12 mouse cellular contexts compared by ENCODE assay signal in the genomic region with DNA sequence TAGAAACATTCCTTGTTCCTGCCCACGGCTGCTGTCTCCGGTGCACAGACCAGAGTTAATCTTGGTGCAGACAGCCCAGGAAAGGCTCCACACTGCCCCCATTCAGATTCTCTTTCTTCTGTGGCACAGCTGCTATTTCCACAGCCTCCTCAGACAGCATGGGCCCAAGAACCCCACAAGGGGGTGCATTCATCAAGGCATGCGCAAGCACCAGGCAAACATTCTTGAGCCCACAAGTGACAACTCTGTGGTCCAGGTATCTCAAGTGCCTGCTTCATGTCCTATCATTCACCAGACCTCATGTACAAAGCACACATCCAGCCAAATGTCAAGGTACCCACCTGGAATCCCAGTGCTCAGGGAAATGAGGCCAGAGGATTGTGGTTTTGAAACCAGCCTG. TPM values are rescaled to one million over a fixed set of nuclear protein-coding genes. Genes with fewer than 3 reads are reported as not detected.
DNase-seq lines count a peak whose midpoint lies in the region; ATAC-seq and TF ChIP-seq lines count a peak whose summit lies in the region.
"Had no signal": no experiment of that assay in that cellular context is flagged by ENCODE, and none has a peak within 500 bp of the region (broad histone marks: within the 10 kb centered on the region; RNA-seq: fewer than 3 reads in every experiment).

No protein-coding gene starts in this region.

- no peak for DNase-seq in MEL (ENCODE audit: low read depth, low spot score)
- peak; percentile 28 for DNase-seq in embryonic facial prominence, embryonic 11.5 days (ENCODE audit: low spot score)
- peak; percentile 29 to 57 for DNase-seq in lung, postnatal 4 days
- no peak for DNase-seq in cerebellum, adult 2 months
- DNase-seq: adrenal gland, postnatal 25 days; cerebellum, postnatal 25 days; gastrocnemius, postnatal 14 days; liver, embryonic 13.5 days; thymus, adult 2 months had no signal

- H3K27me3 ChIP-seq in intestine, postnatal 0 days (replicated peaks; ENCODE audit: control insufficient read depth, insufficient read depth, low read length), result peaks cover 19% of the 10 kb centered on the region
- H3K27me3 ChIP-seq in intestine, embryonic 15.5 days (replicated peaks), result peaks cover 21% of the 10 kb centered on the region
- H3K27me3 ChIP-seq in MEL (ENCODE audit: control insufficient read depth in 1 of 2, insufficient read depth in 2 of 2, low read length in 2 of 2), result peaks cover 17 to 24% of the 10 kb centered on the region in 2 experiments
- peaks cover 4% of the 10 kb centered on the region for H3K27me3 ChIP-seq in embryonic facial prominence, embryonic 11.5 days (ENCODE audit: control insufficient read depth, insufficient read depth, low read length)
- H3K27me3 ChIP-seq in cerebellum, adult 2 months (ENCODE audit: control insufficient read depth, insufficient read depth, low read length), result peaks cover 5% of the 10 kb centered on the region; the same call in 1 of the 2 replicates

- no peak for ATAC-seq in intestine, postnatal 0 days
- no peak for ATAC-seq in intestine, embryonic 15.5 days
- no peak for ATAC-seq in embryonic facial prominence, embryonic 11.5 days (replicated peaks; ENCODE audit: insufficient number of reproducible peaks, low FRiP score, low TSS enrichment, low read depth)
- no peak for ATAC-seq in CD4-positive, CD25-positive, alpha-beta regulatory T cell, adult 4 months

- no peak; the same call in 1 of the 2 replicates for TF ChIP-seq RAD21 in MEL (IDR thresholded peaks at IDR 0.05; ENCODE audit: low read depth, low read length)

- no peaks in the 10 kb centered on the region for H3K9me3 ChIP-seq in intestine, postnatal 0 days (ENCODE audit: control insufficient read depth)
- no peaks in the 10 kb centered on the region for H3K9me3 ChIP-seq in intestine, embryonic 15.5 days
- no peaks in the 10 kb centered on the region for H3K9me3 ChIP-seq in MEL (replicated peaks; ENCODE audit: insufficient read depth, low read length)
- no peaks in the 10 kb centered on the region for H3K9me3 ChIP-seq in embryonic facial prominence, embryonic 11.5 days (replicated peaks; ENCODE audit: control insufficient read depth, low read length)
- H3K9me3 ChIP-seq: liver, embryonic 13.5 days had no signal

- no peaks in the 10 kb centered on the region for H3K36me3 ChIP-seq in intestine, postnatal 0 days (ENCODE audit: control insufficient read depth, insufficient read depth)
- H3K36me3 ChIP-seq in intestine, embryonic 15.5 days, result no peaks in the 10 kb centered on the region
- H3K36me3 ChIP-seq in MEL (ENCODE audit: control insufficient read depth in 1 of 2, insufficient read depth in 2 of 2, low read length in 2 of 2), result peaks cover 0 to 12% of the 10 kb centered on the region in 2 experiments; a peak in 2 of 4 replicates
- H3K36me3 ChIP-seq in embryonic facial prominence, embryonic 11.5 days (replicated peaks; ENCODE audit: control insufficient read depth, insufficient read depth, low read depth, low read length), result no peaks in the 10 kb centered on the region
- H3K36me3 ChIP-seq: liver, embryonic 13.5 days had no signal

- TF ChIP-seq CTCF in intestine, postnatal 0 days (IDR thresholded peaks at IDR 0.05; ENCODE audit: low read depth), result peak; percentile 51
- peak in 2 of 3 experiments; percentile 3 to 29; a peak in 2 of 6 replicates for TF ChIP-seq CTCF in MEL (IDR thresholded peaks at IDR 0.05 in 2 of 3, conservative IDR thresholded peaks at IDR 0.05 in 1 of 3; ENCODE audit: control insufficient read depth in 1 of 3, insufficient read depth in 1 of 3, low read depth in 2 of 3, low read length in 3 of 3, poor library complexity in 1 of 3, severe bottlenecking in 1 of 3)
- no peak for TF ChIP-seq CTCF in cerebellum, adult 2 months (IDR thresholded peaks at IDR 0.05; ENCODE audit: borderline replicate concordance, insufficient read depth, low read depth, low read length)

- no peak overlapping the region for H3K27ac ChIP-seq in intestine, postnatal 0 days (ENCODE audit: low read depth, low read length)
- no peak overlapping the region for H3K27ac ChIP-seq in intestine, embryonic 15.5 days
- H3K27ac ChIP-seq in MEL (ENCODE audit: control insufficient read depth, low read depth, low read length), result no peak overlapping the region
- no peak overlapping the region for H3K27ac ChIP-seq in embryonic facial prominence, embryonic 11.5 days (replicated peaks; ENCODE audit: low read depth, low read length)
- no peak overlapping the region for H3K27ac ChIP-seq in cerebellum, adult 2 months (ENCODE audit: insufficient read depth, low read length)
- H3K27ac ChIP-seq: liver, embryonic 13.5 days had no signal

- TF ChIP-seq EP300 in MEL (IDR thresholded peaks at IDR 0.05; ENCODE audit: low read depth in 1 of 2, low read length in 2 of 2), result no peak

- no peak for TF ChIP-seq POLR2A in MEL (IDR thresholded peaks at IDR 0.05; ENCODE audit: control insufficient read depth in 1 of 2, insufficient read depth in 1 of 2, low read depth in 1 of 2, low read length in 2 of 2, poor library complexity in 1 of 2)
- no peak for TF ChIP-seq POLR2A in cerebellum, adult 2 months (IDR thresholded peaks at IDR 0.05; ENCODE audit: borderline replicate concordance, insufficient read depth, low read length)

- H3K4me3 ChIP-seq in intestine, postnatal 0 days (ENCODE audit: low read depth, low read length), result no peak overlapping the region
- no peak overlapping the region for H3K4me3 ChIP-seq in intestine, embryonic 15.5 days (replicated peaks)
- H3K4me3 ChIP-seq in MEL (ENCODE audit: control insufficient read depth in 1 of 2, insufficient read depth in 1 of 2, low read depth in 2 of 2, low read length in 2 of 2), result no peak overlapping the region
- no peak overlapping the region for H3K4me3 ChIP-seq in embryonic facial prominence, embryonic 11.5 days (ENCODE audit: low read depth, low read length)
- H3K4me3 ChIP-seq in cerebellum, adult 2 months (replicated peaks; ENCODE audit: insufficient read depth, low read depth, low read length), result no peak overlapping the region
- H3K4me3 ChIP-seq: liver, embryonic 13.5 days had no signal

- no peaks in the 10 kb centered on the region for H3K79me2 ChIP-seq in MEL (ENCODE audit: control insufficient read depth, insufficient read depth, low read length, poor library complexity)

- 44% methylated on average over 3 of the region's 3 CpGs for WGBS in intestine, postnatal 0 days
- WGBS in intestine, embryonic 15.5 days, result 36% methylated on average over 3 of the region's 3 CpGs
- WGBS in embryonic facial prominence, embryonic 11.5 days, result 27% methylated on average over 3 of the region's 3 CpGs
- 56% methylated on average over 3 of the region's 3 CpGs for WGBS in cerebellum, adult 2 months

- H3K9ac ChIP-seq in intestine, postnatal 0 days (ENCODE audit: low read depth, low read length), result no peak overlapping the region
- H3K9ac ChIP-seq in intestine, embryonic 15.5 days, result no peak overlapping the region
- no peak overlapping the region for H3K9ac ChIP-seq in MEL (ENCODE audit: control insufficient read depth, low read depth, low read length, poor library complexity, severe bottlenecking)
- no peak overlapping the region for H3K9ac ChIP-seq in embryonic facial prominence, embryonic 11.5 days (replicated peaks; ENCODE audit: low read length)
- H3K9ac ChIP-seq: liver, embryonic 13.5 days had no signal

- H3K4me2 ChIP-seq in intestine, postnatal 0 days (replicated peaks; ENCODE audit: low read depth), result no peak overlapping the region
- H3K4me2 ChIP-seq in intestine, embryonic 15.5 days (replicated peaks), result no peak overlapping the region
- no peak overlapping the region for H3K4me2 ChIP-seq in embryonic facial prominence, embryonic 11.5 days (ENCODE audit: low read depth, low read length)
- H3K4me2 ChIP-seq: liver, embryonic 13.5 days had no signal

- no peaks in the 10 kb centered on the region for H3K4me1 ChIP-seq in intestine, postnatal 0 days (replicated peaks; ENCODE audit: control insufficient read depth, insufficient read depth, low read length)
- no peaks in the 10 kb centered on the region; the same call in 1 of the 2 replicates for H3K4me1 ChIP-seq in intestine, embryonic 15.5 days (replicated peaks)
- peaks cover 0 to 12% of the 10 kb centered on the region in 2 experiments; a peak in 3 of 4 replicates for H3K4me1 ChIP-seq in MEL (ENCODE audit: control insufficient read depth in 1 of 2, insufficient read depth in 2 of 2, low read length in 2 of 2)
- peaks cover 2% of the 10 kb centered on the region; the same call in 1 of the 2 replicates for H3K4me1 ChIP-seq in embryonic facial prominence, embryonic 11.5 days (ENCODE audit: control insufficient read depth, insufficient read depth, low read length)
- H3K4me1 ChIP-seq in cerebellum, adult 2 months (ENCODE audit: control insufficient read depth, insufficient read depth, low read length), result 0 out of 2 replicates have a peak, but pooled peaks cover 3% of the 10 kb centered on the region

TF ChIP-seq in MEL, 35 proteins besides CTCF, POLR2A, EP300 and RAD21 (continues in another document):
- no peak for TF ChIP-seq MAZ (IDR thresholded peaks at IDR 0.05; ENCODE audit: low read depth, low read length)
- no peak for TF ChIP-seq POLR2AphosphoS2 (IDR thresholded peaks at IDR 0.05; ENCODE audit: low read length)
- no peak for TF ChIP-seq USF1 (IDR thresholded peaks at IDR 0.05; ENCODE audit: low read depth, low read length)
- TF ChIP-seq JUND (IDR thresholded peaks at IDR 0.05; ENCODE audit: low read depth, low read length), result no peak
- no peak for TF ChIP-seq MXI1 (IDR thresholded peaks at IDR 0.05; ENCODE audit: low read depth, low read length)
- no peak for TF ChIP-seq ZNF384 (IDR thresholded peaks at IDR 0.05; ENCODE audit: low read depth, low read length)
- no peak for TF ChIP-seq NRF1 (IDR thresholded peaks at IDR 0.05; ENCODE audit: insufficient read depth, low read depth, low read length, poor library complexity, severe bottlenecking)
- TF ChIP-seq POLR2AphosphoS5 (IDR thresholded peaks at IDR 0.05; ENCODE audit: borderline replicate concordance, low read depth, low read length), result no peak
- TF ChIP-seq ETS1 (IDR thresholded peaks at IDR 0.05; ENCODE audit: low read depth, low read length), result no peak
- no peak for TF ChIP-seq RCOR1 (IDR thresholded peaks at IDR 0.05; ENCODE audit: low read depth, low read length)
- no peak for TF ChIP-seq ELF1 (IDR thresholded peaks at IDR 0.05; ENCODE audit: low read depth, low read length)
- TF ChIP-seq TBP (IDR thresholded peaks at IDR 0.05; ENCODE audit: low read depth, low read length), result no peak

RNA-seq across cellular contexts. Expression of a gene that starts 3.0 kb away (rescaled TPM):
- 2.6 and 3.2 TPM in 2 replicates for polyA plus RNA-seq in intestine, postnatal 0 days (2015; fragmentation: Nextera tagmentation; extraction: Ambion mirVana)
- polyA plus RNA-seq in intestine, embryonic 15.5 days (2015; fragmentation: Nextera tagmentation; extraction: Ambion mirVana), result 1.6 and 1.7 TPM in 2 replicates
- total RNA-seq in MEL (2012; rRNA removed), result 0.16 and 0.27 TPM in 2 replicates
- under 1 TPM in 1 of 2 experiments, not detected in 1; 0.67 TPM for polyA plus RNA-seq in MEL (2012; ENCODE audit: insufficient read depth in 1 of 2, insufficient read length in 2 of 2, low read depth in 1 of 2, low replicate concordance in 2 of 2, missing spikeins in 1 of 2)
- polyA plus RNA-seq in embryonic facial prominence, embryonic 11.5 days (2014; fragmentation: Nextera tagmentation; extraction: Ambion mirVana), result 0.28 and 0.50 TPM in 2 replicates
- 0.26 and 0.33 TPM in 2 replicates for polyA plus RNA-seq in cerebellum, adult 2 months (2012; rRNA removed)
- not detected for polyA plus RNA-seq in CD4-positive, CD25-positive, alpha-beta regulatory T cell, adult 4 months (2017; shearing (Covaris generic))

Comparison
In these comparisons a context has a peak if more than half of its experiments do, and no peak if none do; other contexts are left out.
1. DNase-seq: peak in embryonic facial prominence, embryonic 11.5 days (single experiment) and lung, postnatal 4 days (2 of 2); none in MEL (single experiment) and cerebellum, adult 2 months (0 of 2).